Mouse (Mus musculus): ENCODE results near the gene Antxr1. TPM values are rescaled to one million over a fixed set of nuclear protein-coding genes. Genes with fewer than 3 reads are reported as not detected.

Gene Antxr1
- polyA plus RNA-seq, 1 experiment from 2014 or later, result 5.5 TPM

DNA sequence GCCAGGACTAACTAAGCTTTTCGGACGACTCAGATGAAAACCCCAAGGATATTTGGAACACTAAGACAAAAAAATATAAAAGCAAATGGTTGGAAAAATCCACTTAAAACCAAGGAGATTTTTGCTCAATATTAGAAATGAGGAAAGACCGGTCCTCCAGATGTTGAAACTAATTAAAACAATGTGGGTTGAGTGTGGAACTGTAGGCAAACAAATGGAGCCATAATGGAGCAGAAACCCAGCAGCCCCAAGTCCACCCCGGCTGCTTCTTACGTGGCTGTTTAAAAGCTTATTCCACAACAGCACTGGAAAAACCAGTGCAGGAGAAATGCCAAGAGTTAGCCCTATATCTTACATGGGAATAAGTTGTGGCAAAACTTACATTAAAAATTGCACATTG is 32.9 kb downstream of the Antxr1 start:
- WGBS, result 75% methylated on average over 5 of the region's 5 CpGs
- no peak overlapping the region for H3K4me3 ChIP-seq (replicated peaks; ENCODE audit: low read length)
- H3K4me2 ChIP-seq (replicated peaks), result no peak overlapping the region
- ATAC-seq (ENCODE audit: low FRiP score) (no peak), DNase-seq (ENCODE audit: low spot score) (no peak)
- no peak overlapping the region for H3K27ac ChIP-seq
- no peaks in the 10 kb centered on the region for H3K27me3 ChIP-seq (ENCODE audit: control insufficient read depth, insufficient read depth, low read length)
- no peaks in the 10 kb centered on the region for H3K36me3 ChIP-seq (replicated peaks; ENCODE audit: control insufficient read depth, insufficient read depth)
- H3K4me1 ChIP-seq (replicated peaks; ENCODE audit: control insufficient read depth, insufficient read depth, low read length), result 0 out of 2 replicates have a peak, but pooled peaks cover 3% of the 10 kb centered on the region
- no peak overlapping the region for H3K9ac ChIP-seq
- no peaks in the 10 kb centered on the region for H3K9me3 ChIP-seq (ENCODE audit: control insufficient read depth, low read length)

DNA sequence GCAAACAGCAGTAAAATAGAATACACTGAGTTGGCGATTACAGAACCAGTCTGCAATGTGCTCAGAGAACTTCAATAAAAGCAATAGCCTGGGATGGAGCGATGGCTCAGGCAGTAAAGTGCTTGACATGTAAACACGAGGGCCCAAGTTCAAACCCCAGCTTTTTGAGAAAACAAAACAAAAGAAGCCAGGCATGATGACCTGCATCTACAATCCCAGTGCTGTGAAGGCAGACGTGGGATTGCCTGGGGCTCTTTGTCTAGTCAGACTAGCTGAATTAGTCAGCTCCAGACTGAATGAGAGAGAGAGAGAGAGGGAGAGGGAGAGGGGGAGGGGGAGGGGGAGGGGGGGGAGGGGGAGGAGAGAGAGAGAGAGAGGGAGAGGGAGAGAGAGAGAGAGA is 33.6 kb downstream of the Antxr1 start:
- no peak overlapping the region for H3K9ac ChIP-seq
- H3K4me2 ChIP-seq (replicated peaks), result no peak overlapping the region
- ATAC-seq (ENCODE audit: low FRiP score) (no peak), DNase-seq (ENCODE audit: low spot score) (no peak)
- H3K9me3 ChIP-seq (ENCODE audit: control insufficient read depth, low read length), result no peaks in the 10 kb centered on the region
- no peak overlapping the region for H3K4me3 ChIP-seq (replicated peaks; ENCODE audit: low read length)
- no peaks in the 10 kb centered on the region for H3K36me3 ChIP-seq (replicated peaks; ENCODE audit: control insufficient read depth, insufficient read depth)
- no peaks in the 10 kb centered on the region for H3K27me3 ChIP-seq (ENCODE audit: control insufficient read depth, insufficient read depth, low read length)
- H3K27ac ChIP-seq, result no peak overlapping the region
- 0 out of 2 replicates have a peak, but pooled peaks cover 3% of the 10 kb centered on the region for H3K4me1 ChIP-seq (replicated peaks; ENCODE audit: control insufficient read depth, insufficient read depth, low read length)
- WGBS, result 41% methylated on average over 4 of the region's 4 CpGs

DNA sequence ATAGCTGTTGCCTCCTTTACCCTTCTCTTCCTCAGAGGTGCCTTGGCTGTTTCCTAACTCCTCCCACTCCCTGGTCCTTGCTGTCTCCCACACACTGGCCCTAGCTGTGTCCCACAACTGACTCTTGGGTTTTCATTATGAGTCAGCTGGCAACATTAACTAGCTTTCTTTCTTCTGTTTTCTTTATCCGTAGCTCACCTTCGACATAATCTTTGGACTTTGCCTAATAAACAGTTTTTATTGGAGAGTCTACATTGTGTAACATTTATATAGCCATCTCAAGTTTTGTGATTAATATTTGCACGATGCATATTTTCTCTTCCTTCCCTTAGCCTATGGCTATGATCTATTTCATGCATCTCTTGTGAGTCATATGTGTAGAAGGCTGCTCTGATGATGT is 40.7 kb downstream of the Antxr1 start:
- no peaks in the 10 kb centered on the region for H3K4me1 ChIP-seq (replicated peaks; ENCODE audit: control insufficient read depth, insufficient read depth, low read length)
- no peak for ATAC-seq (ENCODE audit: low FRiP score)
- H3K4me2 ChIP-seq (replicated peaks), result no peak overlapping the region
- no peak overlapping the region for H3K9ac ChIP-seq
- H3K4me3 ChIP-seq (replicated peaks; ENCODE audit: low read length), result no peak overlapping the region
- H3K27me3 ChIP-seq (ENCODE audit: control insufficient read depth, insufficient read depth, low read length), result no peaks in the 10 kb centered on the region
- H3K27ac ChIP-seq, result no peak overlapping the region
- DNase-seq (ENCODE audit: low spot score), result no peak
- H3K9me3 ChIP-seq (ENCODE audit: control insufficient read depth, low read length), result peaks cover 12% of the 10 kb centered on the region
- no peaks in the 10 kb centered on the region for H3K36me3 ChIP-seq (replicated peaks; ENCODE audit: control insufficient read depth, insufficient read depth)
- 97% methylated on average over 3 of the region's 3 CpGs for WGBS

DNA sequence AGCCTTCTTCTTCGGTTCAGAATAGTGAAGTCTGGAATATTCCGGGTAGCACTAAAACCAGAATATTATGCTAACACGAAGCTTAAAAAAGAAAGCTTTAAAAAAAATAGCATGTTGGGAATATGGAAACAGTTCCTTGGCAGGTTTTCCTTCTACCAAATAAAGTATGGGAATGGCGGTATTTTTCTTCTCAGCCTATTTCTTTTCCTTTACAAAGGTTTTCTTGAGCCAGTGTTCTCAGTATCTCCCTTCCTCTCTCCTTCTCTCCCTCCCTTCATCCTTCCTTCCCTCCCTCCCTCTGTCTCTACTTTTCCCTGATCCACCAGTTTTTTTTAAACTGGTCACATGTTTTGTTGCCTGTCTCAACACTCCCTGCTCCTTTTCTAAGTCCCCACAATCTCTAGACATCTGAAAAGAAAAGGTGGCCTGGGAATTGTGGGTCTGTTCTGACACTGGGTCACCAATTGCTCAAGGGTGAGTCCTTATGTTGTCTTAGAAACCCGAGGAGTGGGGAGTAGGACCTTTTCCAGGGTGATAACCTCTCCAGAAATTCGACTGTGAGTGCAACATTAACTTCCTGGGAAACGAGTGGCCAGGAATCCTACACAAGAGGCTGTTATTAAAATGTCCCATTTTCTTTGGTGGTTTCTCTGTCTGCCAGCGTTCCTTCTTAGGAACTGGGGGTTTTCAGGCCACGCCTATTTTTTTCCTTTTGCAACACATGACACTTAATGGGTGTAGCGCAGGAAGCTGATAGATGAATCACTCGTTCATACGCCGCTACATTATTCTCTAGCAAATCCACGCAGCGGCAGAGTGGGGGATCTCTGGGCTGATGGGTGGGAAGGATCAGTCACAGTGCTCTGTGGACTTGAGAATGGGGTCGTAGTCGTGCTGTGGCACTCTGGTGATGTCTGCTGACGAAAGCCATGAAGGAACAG is 42.4 kb downstream of the Antxr1 start:
- ATAC-seq (ENCODE audit: low FRiP score), result no peak
- Histone ChIP-seq H3K9ac (no peak overlapping the region), H3K27ac (no peak overlapping the region), H3K4me1 (replicated peaks; ENCODE audit: control insufficient read depth, insufficient read depth, low read length) (no peaks in the 10 kb centered on the region), H3K27me3 (ENCODE audit: control insufficient read depth, insufficient read depth, low read length) (no peaks in the 10 kb centered on the region), H3K9me3 (ENCODE audit: control insufficient read depth, low read length) (peaks cover 12% of the 10 kb centered on the region), H3K36me3 (replicated peaks; ENCODE audit: control insufficient read depth, insufficient read depth) (no peaks in the 10 kb centered on the region), H3K4me2 (replicated peaks) (no peak overlapping the region), H3K4me3 (replicated peaks; ENCODE audit: low read length) (no peak overlapping the region)
- 92% methylated on average over 18 of the region's 18 CpGs for WGBS
- no peak for DNase-seq (ENCODE audit: low spot score)

DNA sequence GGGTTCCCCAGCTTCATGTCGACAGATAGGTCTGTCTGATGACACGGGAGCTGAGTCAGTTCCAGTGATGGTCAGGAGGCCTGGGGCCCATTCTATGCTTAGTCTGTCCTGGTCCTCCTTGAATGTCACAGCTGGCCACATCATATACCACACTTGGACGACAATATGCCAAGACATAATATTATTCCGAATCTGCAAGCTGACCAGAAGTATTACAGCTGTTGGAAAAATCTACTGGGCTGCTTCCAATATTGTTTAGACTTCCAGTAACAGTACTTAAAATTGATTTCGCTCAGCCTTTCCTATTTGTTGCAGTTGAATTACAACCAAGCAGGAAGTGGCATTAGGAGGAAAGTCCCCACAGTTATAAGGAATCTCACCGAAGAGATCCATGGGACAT is 48.4 kb downstream of the Antxr1 start:
- H3K27ac ChIP-seq, result no peak overlapping the region
- no peaks in the 10 kb centered on the region for H3K36me3 ChIP-seq (replicated peaks; ENCODE audit: control insufficient read depth, insufficient read depth)
- H3K9ac ChIP-seq, result no peak overlapping the region
- no peak overlapping the region for H3K4me3 ChIP-seq (replicated peaks; ENCODE audit: low read length)
- peaks cover 12% of the 10 kb centered on the region for H3K9me3 ChIP-seq (ENCODE audit: control insufficient read depth, low read length)
- no peaks in the 10 kb centered on the region; the same call in 1 of the 2 replicates for H3K4me1 ChIP-seq (replicated peaks; ENCODE audit: control insufficient read depth, insufficient read depth, low read length)
- H3K4me2 ChIP-seq (replicated peaks), result no peak overlapping the region
- H3K27me3 ChIP-seq (ENCODE audit: control insufficient read depth, insufficient read depth, low read length), result no peaks in the 10 kb centered on the region
- ATAC-seq (ENCODE audit: low FRiP score) (no peak), DNase-seq (ENCODE audit: low spot score) (no peak)
- WGBS, result 91% methylated on average over 6 of the region's 6 CpGs

DNA sequence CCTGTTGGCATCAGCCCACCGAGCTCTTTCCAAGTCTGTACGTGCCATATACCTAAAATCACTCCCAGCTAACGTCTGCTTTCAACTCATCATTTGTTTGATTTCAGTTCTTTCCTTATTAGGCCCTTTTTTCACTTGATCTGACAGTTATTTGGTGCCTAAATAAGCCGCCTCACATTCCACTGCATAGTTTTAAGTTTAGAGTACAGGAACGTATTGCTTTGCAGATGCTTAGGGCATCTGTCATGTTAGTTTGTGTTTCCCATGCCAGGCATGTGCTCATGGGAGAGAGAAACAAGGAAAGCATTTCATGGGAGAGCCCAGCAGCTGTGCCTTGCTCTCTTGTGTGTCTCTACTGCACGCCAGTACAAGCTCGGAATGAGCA is 50.3 kb downstream of the Antxr1 start:
- no peaks in the 10 kb centered on the region for H3K36me3 ChIP-seq (replicated peaks; ENCODE audit: control insufficient read depth, insufficient read depth)
- WGBS, result 80% methylated on average over 7 of the region's 7 CpGs
- no peak for ATAC-seq (ENCODE audit: low FRiP score)
- H3K9ac ChIP-seq, result no peak overlapping the region
- no peak overlapping the region for H3K27ac ChIP-seq
- no peak for DNase-seq (ENCODE audit: low spot score)
- H3K4me3 ChIP-seq (replicated peaks; ENCODE audit: low read length), result no peak overlapping the region
- no peak overlapping the region for H3K4me2 ChIP-seq (replicated peaks)
- H3K27me3 ChIP-seq (ENCODE audit: control insufficient read depth, insufficient read depth, low read length), result no peaks in the 10 kb centered on the region
- H3K4me1 ChIP-seq (replicated peaks; ENCODE audit: control insufficient read depth, insufficient read depth, low read length), result no peaks in the 10 kb centered on the region; the same call in 1 of the 2 replicates
- H3K9me3 ChIP-seq (ENCODE audit: control insufficient read depth, low read length), result no peaks in the 10 kb centered on the region

DNA sequence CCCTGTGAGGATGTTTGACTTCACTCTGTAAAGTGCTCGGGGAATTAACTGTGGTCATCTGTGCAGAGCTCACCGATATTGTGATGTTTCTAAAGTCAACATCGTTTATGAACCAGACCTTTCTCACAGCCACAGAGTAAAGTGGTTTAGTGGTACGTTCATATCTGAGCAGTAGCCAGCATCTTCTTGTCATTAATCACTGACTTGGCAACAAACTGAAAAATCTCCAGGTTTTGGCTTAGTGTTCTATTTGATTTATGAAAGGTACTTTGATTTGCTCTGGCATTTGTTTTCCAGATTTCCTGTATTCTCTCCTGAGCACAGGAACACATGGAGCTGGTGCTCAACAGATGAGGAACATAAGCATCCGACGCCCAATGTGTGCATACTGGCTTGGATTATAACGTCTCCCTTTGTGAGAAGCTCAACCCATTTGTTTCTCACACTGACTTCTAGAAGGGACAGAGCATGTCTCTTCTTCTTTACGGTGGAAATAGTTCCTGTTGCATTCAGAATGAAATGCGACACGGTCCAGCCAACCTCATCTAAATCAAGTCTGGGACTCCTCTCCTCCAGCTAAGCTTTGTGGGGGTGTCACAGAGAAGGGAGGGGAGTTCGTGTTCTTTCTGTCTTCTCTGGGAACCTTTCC is 50.8 kb downstream of the Antxr1 start:
- Histone ChIP-seq H3K9me3 (ENCODE audit: control insufficient read depth, low read length) (no peaks in the 10 kb centered on the region), H3K4me1 (replicated peaks; ENCODE audit: control insufficient read depth, insufficient read depth, low read length) (no peaks in the 10 kb centered on the region; the same call in 1 of the 2 replicates), H3K36me3 (replicated peaks; ENCODE audit: control insufficient read depth, insufficient read depth) (no peaks in the 10 kb centered on the region), H3K4me2 (replicated peaks) (no peak overlapping the region), H3K4me3 (replicated peaks; ENCODE audit: low read length) (no peak overlapping the region), H3K27ac (no peak overlapping the region), H3K27me3 (ENCODE audit: control insufficient read depth, insufficient read depth, low read length) (no peaks in the 10 kb centered on the region), H3K9ac (no peak overlapping the region)
- ATAC-seq (ENCODE audit: low FRiP score) (no peak), DNase-seq (ENCODE audit: low spot score) (no peak)
- WGBS, result 86% methylated on average over 11 of the region's 11 CpGs

DNA sequence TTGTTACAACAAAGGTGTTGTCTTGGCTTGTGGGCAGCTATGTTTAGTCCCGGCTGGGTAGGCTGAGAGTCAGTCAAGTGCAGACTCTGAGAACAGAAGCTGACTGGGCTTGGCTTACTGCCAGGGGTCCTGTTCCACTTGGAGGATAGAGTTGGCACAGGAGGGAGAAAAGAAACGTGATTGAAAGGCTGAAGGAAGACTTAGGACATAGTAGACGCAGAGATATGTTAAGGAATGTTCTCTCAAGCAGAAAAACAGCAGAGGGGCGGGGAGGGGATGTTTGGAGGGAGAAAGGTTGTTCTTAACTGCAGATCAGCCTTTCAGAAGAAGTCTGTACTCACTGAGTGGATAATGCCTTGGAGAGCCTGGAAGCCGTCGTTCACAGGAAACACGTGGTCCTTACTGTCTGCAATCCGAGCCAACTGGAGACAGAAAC is 53.3 kb downstream of the Antxr1 start:
- ATAC-seq (ENCODE audit: low FRiP score) (peak; percentile 59; the same call in 1 of the 2 replicates), DNase-seq (ENCODE audit: low spot score) (peak; percentile 63)
- no peak overlapping the region for H3K9ac ChIP-seq
- peaks cover 1% of the 10 kb centered on the region for H3K4me1 ChIP-seq (replicated peaks; ENCODE audit: control insufficient read depth, insufficient read depth, low read length)
- no peak overlapping the region for H3K4me2 ChIP-seq (replicated peaks)
- H3K9me3 ChIP-seq (ENCODE audit: control insufficient read depth, low read length), result no peaks in the 10 kb centered on the region
- WGBS, result 54% methylated on average over 8 of the region's 8 CpGs
- no peak overlapping the region for H3K27ac ChIP-seq
- no peaks in the 10 kb centered on the region for H3K36me3 ChIP-seq (replicated peaks; ENCODE audit: control insufficient read depth, insufficient read depth)
- no peaks in the 10 kb centered on the region for H3K27me3 ChIP-seq (ENCODE audit: control insufficient read depth, insufficient read depth, low read length)
- no peak overlapping the region for H3K4me3 ChIP-seq (replicated peaks; ENCODE audit: low read length)

DNA sequence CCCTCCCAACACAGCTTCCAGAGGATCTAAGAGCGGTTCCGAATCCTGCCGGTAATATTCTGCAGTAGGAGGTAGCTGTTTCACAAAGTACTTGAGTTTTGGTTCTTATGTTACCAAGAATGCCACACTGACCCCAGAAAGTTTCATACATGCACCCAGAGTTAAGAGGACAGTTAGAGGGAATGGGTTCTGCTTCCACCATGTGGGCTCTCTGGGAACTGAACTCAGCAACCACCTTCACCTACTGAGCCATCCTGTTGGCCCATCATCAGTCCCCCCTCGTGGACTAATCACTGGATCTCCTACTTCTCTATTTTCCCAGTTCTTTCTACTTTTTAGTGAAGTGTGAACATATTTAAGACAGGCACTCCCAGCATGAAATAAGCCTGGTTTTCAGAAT is 53.9 kb downstream of the Antxr1 start:
- DNase-seq (ENCODE audit: low spot score) (no peak), ATAC-seq (ENCODE audit: low FRiP score) (no peak)
- no peak overlapping the region for H3K4me2 ChIP-seq (replicated peaks)
- WGBS, result 95% methylated on average over 4 of the region's 4 CpGs
- H3K9ac ChIP-seq, result no peak overlapping the region
- peaks cover 7% of the 10 kb centered on the region for H3K4me1 ChIP-seq (replicated peaks; ENCODE audit: control insufficient read depth, insufficient read depth, low read length)
- no peak overlapping the region for H3K4me3 ChIP-seq (replicated peaks; ENCODE audit: low read length)
- H3K27ac ChIP-seq, result no peak overlapping the region
- H3K27me3 ChIP-seq (ENCODE audit: control insufficient read depth, insufficient read depth, low read length), result no peaks in the 10 kb centered on the region
- H3K9me3 ChIP-seq (ENCODE audit: control insufficient read depth, low read length), result no peaks in the 10 kb centered on the region
- H3K36me3 ChIP-seq (replicated peaks; ENCODE audit: control insufficient read depth, insufficient read depth), result no peaks in the 10 kb centered on the region
